Mouse (Mus musculus) cerebellum, postnatal 25 days (tissue): Measurements from ENCODE around the gene Rsl24d1.
"Not testable (repeated sequence)": the region's sequence is repeated elsewhere in the genome, so short reads cannot be mapped to it uniquely, and the experiment has no call there.

Source experiments
- DNase-seq, 2 experiments: peaks; one replicate each; pipeline ENCODE4 v3.0.0; 2021; ENCODE audit warnings: mixed read lengths in 2 of 2

Gene Rsl24d1

GRCm38 (mm10) chr9:73102181-73102580, 11.0 kb upstream of the Rsl24d1 start, which contains the start of gene Gm20509:
Gm20509 (plus strand) TSS chr9:73102470.
- no peak for DNase-seq

DNA sequence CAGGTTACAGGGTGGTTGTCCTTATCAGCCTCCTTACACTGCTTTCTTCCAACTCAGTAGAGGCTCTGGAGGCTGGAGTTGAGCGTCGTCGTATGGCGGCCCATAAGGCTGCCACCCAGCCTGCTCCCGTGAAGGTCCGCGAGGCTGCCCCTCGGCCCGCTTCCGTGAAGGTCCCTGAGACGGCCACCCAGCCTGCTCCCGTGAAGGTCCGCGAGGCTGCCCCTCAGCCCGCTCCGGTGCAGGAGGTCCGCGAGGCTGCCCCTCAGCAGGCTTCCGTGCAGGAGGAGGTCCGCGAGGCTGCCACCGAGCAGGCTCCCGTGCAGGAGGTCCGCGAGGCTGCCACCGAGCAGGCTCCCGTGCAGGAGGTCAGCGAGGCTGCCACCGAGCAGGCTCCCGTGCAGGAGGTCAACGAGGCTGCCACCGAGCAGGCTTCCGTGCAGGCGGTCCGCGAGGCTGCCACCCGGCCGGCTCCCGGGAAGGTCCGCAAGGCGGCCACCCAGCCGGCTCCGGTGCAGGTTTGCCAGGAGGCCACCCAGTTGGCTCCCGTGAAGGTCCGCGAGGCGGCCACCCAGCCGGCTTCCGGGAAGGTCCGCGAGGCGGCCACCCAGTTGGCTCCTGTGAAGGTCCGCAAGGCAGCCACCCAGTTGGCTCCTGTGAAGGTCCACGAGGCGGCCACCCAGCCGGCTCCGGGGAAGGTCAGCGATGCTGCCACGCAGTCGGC, 9.9 kb upstream of the Rsl24d1 start:
- DNase-seq: peak; percentile 62 to 70

DNA sequence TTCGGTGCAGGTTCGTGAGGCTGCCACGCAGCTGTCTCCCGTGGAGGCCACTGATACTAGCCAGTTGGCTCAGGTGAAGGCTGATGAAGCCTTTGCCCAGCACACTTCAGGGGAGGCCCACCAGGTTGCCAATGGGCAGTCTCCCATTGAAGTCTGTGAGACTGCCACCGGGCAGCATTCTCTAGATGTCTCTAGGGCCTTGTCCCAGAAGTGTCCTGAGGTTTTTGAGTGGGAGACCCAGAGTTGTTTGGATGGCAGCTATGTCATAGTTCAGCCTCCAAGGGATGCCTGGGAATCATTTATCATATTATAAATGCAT, 9.4 kb upstream of the Rsl24d1 start:
- no peak for DNase-seq

- no peak for DNase-seq
These were observed 8.1 kb upstream of the Rsl24d1 start for GRCm38 (mm10) chr9:73105141-73105540.

DNA sequence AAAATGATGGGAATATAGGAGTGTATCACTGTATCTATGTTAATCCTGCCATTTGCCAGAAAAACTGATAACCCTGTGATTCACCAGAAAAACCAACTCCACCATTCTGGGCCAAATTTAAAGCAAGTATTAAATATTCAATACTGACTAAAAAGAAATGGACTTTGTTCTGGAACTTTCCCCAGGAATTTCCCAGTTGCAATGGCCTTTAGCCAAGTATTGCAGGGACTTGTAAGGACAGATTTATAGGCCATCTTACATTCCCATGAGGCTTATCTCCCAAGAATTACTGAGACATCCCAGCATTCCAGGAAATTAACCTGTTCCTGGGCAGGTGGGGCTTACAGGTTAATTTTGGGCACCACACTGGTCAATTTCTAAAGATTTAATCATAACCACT, 7.5 kb upstream of the Rsl24d1 start:
- DNase-seq: no peak

DNA sequence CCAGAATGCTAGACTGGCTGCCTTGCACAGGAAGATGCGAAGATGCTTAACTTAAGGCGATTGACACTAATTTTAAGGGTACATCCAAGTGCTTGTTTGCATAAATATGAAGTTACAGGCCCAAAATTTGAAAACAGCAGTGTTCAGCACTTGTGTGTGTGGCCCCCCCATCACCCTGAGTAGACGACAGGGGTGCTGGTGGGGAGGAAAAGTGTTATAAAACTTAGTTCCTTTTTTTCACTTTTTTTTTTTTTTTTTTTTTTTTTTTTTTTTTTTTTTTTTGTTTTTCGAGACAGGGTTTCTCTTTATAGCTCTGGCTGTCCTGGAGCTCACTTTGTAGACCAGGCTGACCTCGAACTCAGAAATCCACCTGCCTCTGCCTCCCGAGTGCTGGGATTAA, 3.5 kb downstream of the Rsl24d1 start:
- DNase-seq: not testable (repeated sequence)

- no peak for DNase-seq
These were observed 4.8 kb downstream of the Rsl24d1 start for GRCm38 (mm10) chr9:73118012-73118411.

DNA sequence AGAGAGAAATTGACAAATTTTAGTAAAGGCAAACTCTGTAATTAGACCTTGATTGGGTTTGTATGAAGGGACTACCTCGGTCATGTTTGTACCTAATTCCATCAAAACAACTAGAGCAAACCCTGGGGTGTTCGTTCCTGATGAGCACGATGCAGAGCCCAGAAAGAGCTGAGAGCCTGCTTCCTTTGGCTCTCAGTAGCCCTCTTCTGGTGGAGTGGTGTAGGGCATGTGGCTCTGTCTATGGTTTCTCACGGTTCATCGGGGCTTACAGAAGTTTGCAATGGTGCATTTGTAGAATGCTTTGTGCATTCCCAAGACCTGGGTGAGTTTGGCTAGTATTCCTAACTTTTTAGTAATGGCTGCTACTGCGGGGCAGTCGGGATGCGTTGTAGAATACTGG, 8.5 kb downstream of the Rsl24d1 start:
- DNase-seq: peak; percentile 23 to 51

DNA sequence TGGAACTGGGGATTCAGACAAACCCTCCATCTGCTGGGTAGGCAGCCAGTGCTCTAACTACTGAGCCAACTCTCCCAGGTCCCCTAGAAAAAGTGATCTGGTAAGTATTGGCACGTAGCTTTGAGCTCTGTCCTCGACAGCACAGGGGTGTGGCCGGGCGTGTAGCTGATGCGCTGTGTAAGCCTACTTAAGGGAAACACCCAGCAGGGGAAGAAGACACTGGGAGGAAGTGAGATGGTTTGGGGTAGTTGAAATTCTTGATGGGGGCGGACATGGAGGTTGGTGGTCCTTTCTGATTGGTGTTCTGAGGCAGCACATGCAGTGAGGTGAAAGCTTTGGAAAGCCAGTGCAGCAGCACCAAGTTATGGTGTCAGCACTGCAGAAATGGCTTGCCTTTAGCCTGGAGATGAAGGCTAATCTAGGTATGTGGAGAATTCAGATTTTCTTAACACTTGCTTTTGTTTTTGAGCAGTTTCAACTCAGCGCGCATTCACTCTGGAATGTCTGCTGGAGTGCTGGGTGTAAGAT, 11.9 kb downstream of the Rsl24d1 start:
- DNase-seq: no peak

DNA sequence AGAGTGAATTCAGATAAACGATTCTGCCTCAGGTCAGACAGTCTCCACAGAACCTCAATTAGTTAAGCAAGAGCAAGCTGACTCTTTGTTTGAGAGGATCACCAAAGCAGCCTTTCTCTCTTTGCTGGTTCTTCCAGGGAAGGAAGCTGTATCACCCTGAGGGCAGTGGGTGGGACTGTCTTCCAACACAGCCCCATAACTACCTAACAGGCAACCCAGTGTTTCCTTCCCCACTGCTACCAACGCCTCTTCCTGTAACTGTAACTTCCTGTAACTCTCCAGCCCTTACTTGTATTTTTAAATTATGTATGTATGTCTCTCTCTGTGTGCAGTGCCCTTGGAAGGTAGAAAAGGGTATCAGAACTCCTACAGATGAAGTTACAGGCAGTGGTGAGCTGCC, 14.2 kb downstream of the Rsl24d1 start:
- no peak for DNase-seq

DNA sequence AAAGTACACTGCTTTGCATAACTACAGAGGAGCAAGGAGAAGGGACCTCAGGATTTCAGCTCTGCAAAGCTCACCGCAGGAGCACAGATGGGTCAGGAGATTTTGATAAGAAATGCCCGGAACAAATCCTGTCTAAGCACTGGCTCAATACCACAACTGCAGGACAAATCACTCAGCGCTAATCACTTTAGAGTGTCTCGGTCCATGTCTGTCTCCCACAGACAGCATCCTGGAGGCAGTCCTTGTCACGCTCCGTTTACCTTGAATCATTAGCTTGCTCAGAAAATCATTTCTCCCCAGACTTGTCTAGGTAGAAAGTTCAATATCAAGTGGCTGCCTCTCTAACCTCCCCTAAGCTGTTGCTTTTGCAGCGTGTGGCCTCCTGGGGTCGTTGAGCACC, 16.6 kb downstream of the Rsl24d1 start:
- no peak for DNase-seq

DNA sequence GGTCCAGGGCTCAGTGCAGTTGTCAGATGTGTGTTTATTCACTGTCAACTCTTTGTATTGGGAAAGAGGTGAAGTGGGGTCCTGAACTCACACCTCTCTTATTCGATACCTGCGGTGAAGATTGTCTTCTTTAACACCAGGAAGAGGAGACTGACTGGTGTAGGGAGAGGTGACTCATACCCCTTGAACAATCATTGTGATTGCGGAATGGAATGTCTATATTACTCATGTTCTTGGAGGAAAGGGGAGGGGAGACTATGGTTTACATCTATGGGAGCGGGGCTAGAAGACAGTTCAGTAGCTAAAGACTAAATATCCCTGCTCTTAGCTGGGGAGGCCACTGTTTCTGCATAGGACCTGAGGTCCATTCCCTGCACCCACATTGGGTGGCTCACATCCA, 17.3 kb downstream of the Rsl24d1 start:
- no peak for DNase-seq

GRCm38 (mm10) chr9:73137341-73137886, 24.2 kb downstream of the Rsl24d1 start:
- DNase-seq: no peak

DNA sequence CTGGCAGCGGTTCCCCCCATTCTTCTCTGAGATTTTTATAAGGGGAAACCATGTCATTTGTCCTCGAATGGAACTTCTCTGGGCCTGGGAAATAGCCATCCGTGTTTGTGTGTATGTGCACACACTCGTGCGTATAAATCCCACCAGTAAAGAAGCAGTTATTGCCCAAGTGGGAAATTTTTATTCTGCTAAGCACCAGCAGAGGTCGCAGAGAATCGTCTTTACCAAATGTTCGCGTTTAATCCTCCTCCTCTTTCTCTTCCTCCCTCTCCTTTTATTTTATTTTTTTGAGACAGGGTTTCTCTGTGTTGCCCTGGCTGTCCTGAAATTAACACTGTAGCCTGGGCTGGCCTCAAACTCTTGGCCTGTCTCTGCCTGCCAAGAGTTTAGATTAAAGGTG, 41.1 kb downstream of the Rsl24d1 start:
- DNase-seq: no peak

- DNase-seq: no peak
These were observed 44.7 kb downstream of the Rsl24d1 start for GRCm38 (mm10) chr9:73157968-73158367.

DNA sequence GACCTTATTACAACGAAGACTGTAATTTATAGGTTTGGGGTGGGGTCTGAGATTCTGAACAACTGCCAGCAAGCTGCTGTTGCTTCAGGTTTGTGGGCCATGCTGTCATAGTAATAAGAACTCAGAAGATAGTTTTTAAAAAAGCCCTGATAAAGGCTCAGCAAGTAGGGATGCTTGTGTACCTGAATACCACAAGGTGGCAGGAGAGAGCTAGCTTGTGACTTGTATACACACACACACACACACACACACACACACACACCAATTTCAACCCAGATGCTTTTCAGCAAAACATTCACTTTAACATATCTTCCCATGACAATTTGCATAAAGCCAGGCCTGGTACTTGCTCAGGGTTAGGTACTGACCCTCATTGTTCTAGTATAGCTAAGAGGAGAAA, 46.0 kb downstream of the Rsl24d1 start:
- DNase-seq: peak in 1 of 2 experiments; percentile 62

GRCm38 (mm10) chr9:73162571-73163333, 49.5 kb downstream of the Rsl24d1 start:
- peak; percentile 89 to 92 for DNase-seq

DNA sequence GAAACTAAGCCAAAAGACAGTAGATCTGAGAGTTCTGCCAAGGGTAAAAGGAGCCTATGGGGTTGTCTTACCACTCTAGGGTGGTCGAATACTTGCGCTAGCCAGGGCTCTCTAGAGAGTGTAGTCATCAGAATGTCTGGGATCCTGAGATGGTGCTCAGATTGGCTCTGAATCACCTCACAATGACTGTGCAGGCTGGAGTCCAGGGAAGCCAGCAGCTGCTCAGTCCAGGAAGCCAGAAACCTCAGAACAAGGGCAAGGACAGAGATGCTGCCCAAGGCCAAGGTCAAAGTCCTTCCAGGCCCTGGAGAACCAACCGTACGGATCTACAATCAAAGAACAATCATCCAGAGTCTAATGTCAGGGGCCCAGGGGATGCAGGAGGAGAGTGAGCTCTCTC, 52.4 kb downstream of the Rsl24d1 start:
- DNase-seq: peak; percentile 55 to 60
